Mouse (Mus musculus) brain, embryonic 14.5 days (tissue): ENCODE results near the gene Wnk1. TPM values are rescaled to one million over a fixed set of nuclear protein-coding genes. Genes with fewer than 3 reads are reported as not detected.
A peak's percentile ranks its signal among the peaks of the same experiment; 100 is the strongest.

Source experiments
- DNase-seq: peaks from one replicate; pipeline ENCODE4 v3.0.0-alpha.2; 2011; ENCODE audit warnings: low read depth
- CTCF ChIP-seq: fragments of 200-500 bp; IDR thresholded peaks from 2 replicates; pipeline ENCODE4 v1.5.1; 2012; ENCODE audit warnings: inconsistent platforms, mild to moderate bottlenecking, moderate library complexity, borderline replicate concordance; ENCODE audit not compliant: insufficient read depth, insufficient read length; ENCODE audit errors: extremely low read depth
- POLR2A ChIP-seq: fragments of 200-500 bp; IDR thresholded peaks from 2 replicates; pipeline ENCODE4 v1.6.1; 2012; ENCODE audit warnings: mild to moderate bottlenecking, inconsistent platforms, borderline replicate concordance; ENCODE audit not compliant: poor library complexity, insufficient read depth, insufficient read length, severe bottlenecking; ENCODE audit errors: extremely low read depth
- polyA plus RNA-seq: library from polyadenylated mRNA; depleted of rRNA; stranded (reverse); fragments of >200 nt; gene quantifications from 2 replicates; pipeline ENCODE4 v1.2.3, GENCODE M21; 2012

Gene Wnk1
- polyA plus RNA-seq, 1 experiment: 135 TPM

- DNase-seq: peak; percentile 68
- TF ChIP-seq CTCF (no peak), POLR2A (no peak)
Measured at GRCm38 (mm10) chr6:120039256-120039563, 738 bp upstream of the Wnk1 start.

- DNase-seq: peak; percentile 74
- TF ChIP-seq POLR2A (peak; percentile 62; the same call in 1 of the 2 replicates), CTCF (no peak)
Measured at GRCm38 (mm10) chr6:120037636-120038365, 671 bp downstream of the Wnk1 start.

DNA sequence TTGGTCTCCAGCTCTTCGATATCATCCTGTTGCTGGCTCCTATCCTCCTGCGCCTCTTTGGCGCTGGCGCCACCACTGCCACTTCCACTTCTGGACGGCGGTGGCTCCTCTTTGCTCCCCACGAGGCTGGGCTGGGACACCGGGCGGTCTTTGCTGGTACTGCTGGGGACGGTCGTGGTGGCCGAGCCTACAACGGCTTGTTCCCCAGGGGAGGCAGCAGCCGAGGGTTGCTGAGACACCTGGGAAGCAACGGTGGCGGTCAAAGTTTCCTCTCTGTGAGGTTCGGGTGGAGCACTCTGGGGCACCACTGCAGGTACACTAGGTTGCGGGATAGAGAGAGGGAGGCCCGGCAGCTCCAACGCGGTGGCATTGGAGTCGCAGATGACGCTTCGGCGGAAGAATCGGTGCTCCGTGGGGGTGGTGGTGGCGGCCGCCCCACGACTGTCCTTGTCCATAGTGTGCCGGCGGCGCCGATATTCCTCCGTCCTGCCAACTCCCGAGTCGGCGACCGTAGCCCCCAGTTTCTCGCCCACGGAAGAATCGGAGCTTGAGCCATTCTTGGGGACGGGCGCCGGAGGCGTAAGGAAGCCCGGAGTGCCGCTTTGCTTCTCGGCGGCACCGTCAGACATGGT is 1.4 kb downstream of the Wnk1 start:
- TF ChIP-seq CTCF: peak; percentile 46; the same call in 1 of the 2 replicates
- no peak for TF ChIP-seq POLR2A
- peak; percentile 73 for DNase-seq

DNA sequence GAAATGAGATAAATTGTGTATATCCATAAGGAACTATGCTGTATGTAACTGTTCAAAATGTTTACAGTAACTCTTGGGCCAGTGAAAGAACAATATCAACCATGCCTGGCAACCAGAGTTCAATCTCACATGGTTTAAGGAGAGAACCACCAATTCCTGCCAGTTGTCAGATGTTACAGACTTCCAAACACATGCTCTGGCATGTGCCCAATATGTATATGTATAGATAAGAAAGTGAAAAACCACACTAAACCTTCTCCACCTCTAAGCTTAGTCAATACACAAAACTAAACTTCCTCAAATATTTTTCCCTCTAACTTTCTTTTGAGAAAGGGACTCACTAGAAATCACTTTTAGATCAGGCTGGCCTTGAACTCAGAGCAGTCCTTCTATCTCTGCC is 13.9 kb downstream of the Wnk1 start:
- TF ChIP-seq CTCF (no peak), POLR2A (no peak)
- no peak for DNase-seq

DNA sequence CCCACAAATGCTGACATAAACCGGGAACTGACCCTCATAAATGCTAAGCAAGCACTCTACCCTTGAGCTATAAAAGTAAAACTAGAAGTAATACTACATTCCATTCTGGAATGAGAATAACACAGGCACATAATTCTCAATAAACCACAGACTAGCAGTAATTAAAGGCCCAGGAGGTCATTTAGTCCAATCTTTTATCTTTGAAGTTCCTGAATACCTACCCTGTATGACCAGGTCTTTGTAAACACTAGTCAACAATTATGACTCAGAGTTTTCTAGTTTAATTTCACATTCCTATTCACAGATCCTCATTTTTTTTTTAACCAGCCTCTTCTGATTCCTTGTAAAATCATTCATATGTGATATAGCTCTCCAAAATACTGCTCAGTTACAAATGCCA is 14.7 kb downstream of the Wnk1 start:
- TF ChIP-seq POLR2A (no peak), CTCF (no peak)
- no peak for DNase-seq

DNA sequence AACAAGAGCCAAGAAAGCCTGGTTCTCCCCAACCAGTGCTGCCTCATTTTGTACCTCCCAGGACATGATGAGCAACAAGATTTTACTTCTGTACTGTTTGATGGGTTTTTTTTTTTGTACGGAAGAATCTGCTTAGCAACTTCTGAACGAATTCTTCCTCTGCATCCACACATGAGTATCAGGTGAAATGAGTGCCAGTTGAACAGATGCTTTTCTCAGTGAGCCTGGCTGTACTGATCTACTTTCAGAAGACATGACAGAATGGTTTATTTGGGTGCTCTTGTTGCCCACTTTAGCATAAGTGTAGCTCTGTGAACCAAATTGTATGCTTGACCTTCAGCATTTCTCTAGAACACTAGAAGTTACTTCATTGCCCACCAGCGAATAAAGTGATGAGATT is 16.4 kb downstream of the Wnk1 start:
- TF ChIP-seq POLR2A: no peak
- TF ChIP-seq CTCF: no peak
- no peak for DNase-seq

DNA sequence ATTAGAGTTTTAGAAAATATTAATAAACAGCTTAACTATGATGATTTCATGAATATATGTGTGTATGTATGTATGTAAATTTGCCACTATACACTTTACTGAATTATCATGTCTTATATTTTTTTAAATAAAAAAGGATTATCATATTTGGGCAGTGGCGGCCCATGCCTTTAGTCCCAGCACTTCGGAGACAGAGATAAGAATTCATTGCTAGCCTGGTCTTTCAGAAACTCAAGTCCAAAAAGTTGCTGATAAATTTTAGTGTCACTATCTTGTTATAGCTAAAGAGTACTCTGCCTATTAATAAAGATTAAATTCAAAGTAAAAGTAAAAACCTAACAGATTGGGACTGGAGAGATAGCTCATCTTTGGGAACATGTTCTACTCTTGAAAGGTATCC is 18.8 kb downstream of the Wnk1 start:
- no peak for DNase-seq
- TF ChIP-seq CTCF (no peak), POLR2A (no peak)

DNA sequence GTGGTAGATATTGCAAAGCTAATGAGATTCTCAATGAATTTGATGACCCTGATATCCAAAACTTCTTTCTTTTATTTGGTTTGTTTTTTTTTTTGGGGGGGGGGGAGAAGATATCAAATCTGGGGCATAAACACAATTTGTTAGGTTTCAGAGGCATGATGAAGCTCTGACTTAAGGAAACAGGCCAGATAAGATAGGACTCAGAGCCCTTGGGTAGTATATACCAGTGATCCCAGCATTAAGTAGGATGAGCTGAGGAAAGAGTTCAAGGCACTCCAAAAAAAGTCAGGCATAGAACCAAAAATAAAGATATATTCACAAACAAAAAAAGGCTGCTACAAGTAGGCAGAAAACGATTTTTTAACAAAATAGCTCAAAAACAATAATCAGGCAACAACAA is 25.3 kb downstream of the Wnk1 start:
- TF ChIP-seq POLR2A: no peak
- no peak for TF ChIP-seq CTCF
- DNase-seq: no peak

DNA sequence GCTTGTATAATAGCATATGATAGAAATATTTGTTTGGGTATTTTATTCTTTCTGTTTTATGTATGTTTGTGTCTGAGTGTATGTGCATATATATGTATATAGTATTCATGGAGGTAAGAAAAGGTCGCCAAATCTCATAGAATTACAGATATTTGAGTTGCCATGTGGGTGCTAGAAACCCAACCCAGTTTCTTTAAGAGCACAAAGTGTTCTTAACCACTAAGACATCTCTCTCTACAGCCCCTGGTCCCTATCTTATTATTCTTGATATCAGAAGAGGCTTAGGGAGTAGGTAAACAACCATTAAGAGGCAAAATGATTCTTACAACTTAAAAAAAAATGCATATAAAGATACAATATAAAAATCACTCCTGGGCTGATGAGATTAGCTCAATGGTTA is 27.0 kb downstream of the Wnk1 start:
- DNase-seq: no peak
- TF ChIP-seq CTCF: no peak
- no peak for TF ChIP-seq POLR2A

GRCm38 (mm10) chr6:120011001-120011400 is 27.5 kb downstream of the Wnk1 start:
- DNase-seq: no peak
- no peak for TF ChIP-seq CTCF
- TF ChIP-seq POLR2A: no peak

- no peak for TF ChIP-seq CTCF
- TF ChIP-seq POLR2A: no peak
- DNase-seq: no peak
Measured at GRCm38 (mm10) chr6:120010535-120010934, 27.9 kb downstream of the Wnk1 start.

GRCm38 (mm10) chr6:120001718-120002117 is 36.8 kb downstream of the Wnk1 start:
- peak; percentile 65 for DNase-seq
- TF ChIP-seq POLR2A: no peak
- TF ChIP-seq CTCF: peak; percentile 54; the same call in 1 of the 2 replicates
